Mouse (Mus musculus): Measurements from ENCODE around the gene Stra6.

The Stra6 gene

DNA sequence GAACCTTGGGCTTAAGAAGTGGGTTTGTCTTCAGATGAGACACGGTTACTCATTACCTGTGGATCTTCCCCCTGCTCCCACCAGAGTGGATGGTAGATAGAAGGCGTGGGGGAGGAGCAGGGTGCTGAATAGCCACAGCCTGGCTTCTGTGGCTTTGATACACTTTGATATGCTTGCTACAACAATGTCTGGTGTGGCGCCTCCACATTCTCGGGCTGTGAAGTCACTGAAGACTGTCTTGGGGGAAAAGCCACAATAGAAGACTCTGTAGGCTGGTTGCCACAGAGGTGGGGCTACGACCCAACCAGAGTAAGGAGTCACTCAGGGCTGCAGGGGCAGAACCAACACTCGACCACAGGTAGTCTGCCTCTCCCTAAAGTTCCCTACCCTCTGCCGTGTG, 68.1 kb downstream of the Stra6 start:
- DNase-seq (ENCODE audit: low spot score in 2 of 2): no peak

DNA sequence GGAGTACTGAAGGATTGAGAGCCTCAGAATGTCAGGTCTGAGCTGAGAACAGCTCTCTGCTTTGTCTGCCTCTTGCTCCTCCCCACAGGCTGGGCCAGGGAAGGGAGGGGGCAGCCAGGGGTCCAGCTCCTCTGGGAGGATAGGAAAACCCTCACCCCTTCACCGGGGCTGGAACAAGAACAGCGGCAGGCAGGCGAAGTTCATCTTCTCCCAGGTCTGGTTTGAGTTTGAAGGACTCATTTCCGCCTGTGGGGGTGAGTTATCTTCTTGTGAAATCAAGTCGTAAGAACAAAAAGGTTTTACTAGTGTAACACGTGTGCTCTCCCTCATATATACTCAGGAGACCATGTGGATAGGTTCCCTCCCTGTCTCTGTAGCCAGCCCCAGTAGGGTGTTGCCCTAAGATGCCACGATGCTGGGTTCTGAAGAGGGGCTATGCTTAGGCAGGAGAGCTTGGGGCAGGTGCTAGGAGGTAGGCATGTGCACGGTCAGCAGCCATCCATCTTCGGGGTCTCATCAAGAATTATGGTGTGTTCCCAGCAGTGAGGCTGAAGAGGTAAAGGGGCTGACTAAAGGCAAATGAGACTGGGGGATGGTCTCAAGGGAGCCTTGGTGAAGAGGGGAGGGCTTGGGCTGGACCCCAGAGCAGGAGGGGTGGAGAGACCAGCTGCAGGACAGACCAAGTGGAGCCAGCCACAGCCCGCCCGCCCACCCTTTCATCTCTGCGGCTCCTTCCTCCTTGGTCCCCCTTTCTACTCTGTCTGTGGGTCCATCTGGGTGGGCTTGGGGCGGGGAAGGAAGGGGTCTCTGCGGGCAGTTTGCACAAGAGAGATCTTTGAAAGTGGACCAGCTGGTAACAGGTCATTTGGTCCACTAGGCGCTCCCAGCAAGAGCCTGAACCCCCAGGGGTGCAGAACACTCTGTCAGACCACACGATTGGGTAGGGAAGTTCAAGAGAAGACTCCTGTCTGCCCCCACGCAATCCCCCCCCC, 70.6 kb downstream of the Stra6 start:
- DNase-seq (ENCODE audit: low spot score in 2 of 2): no peak

DNA sequence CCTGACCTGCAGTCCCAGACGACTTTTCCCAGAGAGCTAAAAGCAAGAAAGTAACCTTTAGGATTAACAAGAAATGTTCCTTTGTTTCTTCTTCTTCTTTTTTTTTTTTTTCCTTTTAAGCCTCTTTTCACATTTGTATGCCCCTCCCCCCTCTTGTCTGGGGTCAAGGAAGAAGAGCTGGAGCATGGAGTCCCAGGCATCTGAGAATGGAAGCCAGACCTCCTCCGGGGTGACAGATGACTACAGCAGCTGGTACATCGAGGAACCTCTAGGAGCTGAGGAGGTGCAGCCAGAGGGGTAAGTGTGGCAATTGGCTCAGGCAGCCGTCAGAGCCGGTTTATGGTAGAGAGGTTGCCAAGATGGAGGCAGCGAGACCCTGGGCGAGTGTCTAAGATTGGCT, 71.3 kb downstream of the Stra6 start:
- DNase-seq (ENCODE audit: low spot score in 2 of 2): no peak

DNA sequence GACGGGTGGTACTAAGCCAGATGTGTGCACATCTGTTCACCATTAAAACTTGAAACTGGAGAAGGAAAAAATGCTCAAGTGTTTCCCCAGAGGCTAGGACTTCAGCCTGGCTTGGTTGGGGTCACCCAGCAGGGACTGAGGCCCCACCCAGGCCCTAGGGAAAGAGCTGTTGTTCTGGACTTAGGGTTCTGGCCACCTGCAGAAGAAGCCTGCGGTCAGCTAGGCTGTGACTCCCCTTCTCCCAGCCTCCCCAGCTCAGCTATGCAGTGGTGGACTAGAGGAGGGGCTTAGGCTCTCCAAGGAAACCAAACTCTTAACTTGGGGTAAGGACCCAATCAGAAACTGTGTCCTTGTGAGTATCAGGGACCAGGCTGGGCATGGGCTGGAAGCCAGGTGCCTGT, 72.3 kb downstream of the Stra6 start:
- DNase-seq (ENCODE audit: low spot score in 2 of 2): no peak

DNA sequence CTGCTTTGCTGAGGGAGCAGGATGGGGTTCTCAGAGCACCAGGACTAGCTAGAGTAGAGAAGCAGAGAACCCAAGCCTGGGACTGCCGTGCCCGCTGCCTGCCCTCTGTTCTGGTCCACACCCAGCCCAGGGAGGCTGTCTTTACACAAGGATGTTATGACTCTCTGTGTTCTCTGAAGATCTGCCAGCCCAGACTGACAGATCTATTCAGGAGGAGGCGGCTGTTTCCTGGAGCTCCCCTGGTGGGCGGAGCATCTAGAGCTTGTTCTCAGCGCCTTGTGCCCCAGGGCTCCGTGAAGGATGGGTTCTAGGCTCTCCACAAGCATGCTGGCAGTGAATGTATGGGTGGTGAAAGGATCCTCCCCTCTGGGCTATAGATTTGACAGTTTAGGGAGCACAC, 76.4 kb downstream of the Stra6 start:
- peak in 1 of 2 experiments; percentile 32 for DNase-seq (ENCODE audit: low spot score in 2 of 2)

DNA sequence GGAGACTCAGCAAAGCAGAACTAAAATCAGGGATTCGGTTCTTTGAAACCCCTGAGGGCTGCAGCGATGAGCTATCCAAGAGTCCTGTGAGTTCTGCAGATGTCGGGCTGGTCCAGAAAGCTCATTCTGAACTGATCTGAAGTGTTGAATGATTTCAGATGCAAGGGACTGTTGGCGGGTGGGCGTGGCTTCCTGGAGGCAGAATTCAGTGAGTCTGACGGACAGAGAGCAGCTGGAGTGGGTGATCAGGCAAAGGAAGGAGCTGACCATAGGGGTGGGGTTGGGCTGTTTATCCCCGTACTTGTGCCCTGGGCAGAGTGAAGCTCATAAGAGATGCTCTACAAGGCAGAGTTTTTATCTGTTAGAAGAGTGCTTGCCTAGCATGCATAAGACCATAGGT, 79.8 kb downstream of the Stra6 start:
- DNase-seq (ENCODE audit: low spot score in 2 of 2): no peak

DNA sequence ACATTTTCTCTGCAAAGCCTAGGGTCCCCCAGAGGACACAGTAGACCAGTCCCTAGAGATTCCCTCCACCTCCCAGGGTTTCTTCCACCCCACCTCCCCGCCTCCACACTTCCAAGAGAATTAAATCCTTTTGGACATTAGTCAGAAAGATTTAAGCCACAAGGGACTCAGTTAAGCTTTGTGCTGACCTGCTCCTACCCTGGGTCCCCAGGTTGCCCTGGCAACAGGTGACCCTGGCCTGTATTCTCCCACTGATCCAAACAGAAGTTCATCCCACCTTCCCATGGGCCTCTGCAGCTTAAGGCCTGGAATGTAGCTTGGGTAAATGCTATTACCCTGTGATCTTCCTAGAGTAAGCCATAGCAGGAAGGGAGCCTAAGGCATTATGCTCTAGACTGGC, 81.1 kb downstream of the Stra6 start:
- DNase-seq (ENCODE audit: low spot score in 2 of 2): no peak

DNA sequence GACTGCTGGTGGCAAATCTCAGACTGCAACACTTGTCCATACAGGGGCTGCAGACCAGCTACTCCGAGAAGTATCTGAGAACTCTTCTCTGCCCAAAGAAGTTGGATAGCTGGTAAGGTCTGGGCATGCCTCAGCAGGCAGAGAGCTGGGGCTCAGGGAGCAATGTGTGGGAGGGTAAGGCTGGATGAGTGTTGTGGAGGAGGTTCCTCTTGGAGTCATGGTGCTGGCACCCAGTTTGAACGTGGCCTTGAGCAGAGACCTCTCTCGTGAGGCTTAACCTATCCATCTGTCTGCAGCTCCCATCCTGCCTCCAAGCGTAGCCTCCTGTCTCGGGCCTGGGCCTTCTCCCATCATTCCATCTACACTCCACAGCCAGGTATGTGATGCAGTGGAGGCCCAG, 81.8 kb downstream of the Stra6 start:
- no peak for DNase-seq (ENCODE audit: low spot score in 2 of 2)

DNA sequence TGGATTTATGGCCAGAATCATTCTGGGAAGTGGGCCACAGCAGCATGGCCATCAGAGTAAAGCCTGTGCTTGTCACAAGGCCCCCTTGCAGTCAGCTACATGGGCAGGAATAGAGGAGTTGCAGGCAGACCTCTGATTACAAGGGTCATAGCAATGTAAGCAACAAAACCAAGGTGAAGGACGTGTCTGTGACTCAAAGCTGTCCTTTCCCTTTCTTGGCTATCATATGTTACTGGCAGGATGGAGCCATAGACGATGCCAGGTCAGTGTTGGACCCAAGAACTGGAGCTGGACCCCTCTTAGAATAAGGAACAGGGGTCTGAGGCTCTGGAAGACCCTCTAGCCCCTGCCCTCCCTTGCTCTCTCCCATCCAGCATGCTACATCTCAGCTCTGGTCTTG, 85.2 kb downstream of the Stra6 start:
- DNase-seq (ENCODE audit: low spot score in 2 of 2): no peak

DNA sequence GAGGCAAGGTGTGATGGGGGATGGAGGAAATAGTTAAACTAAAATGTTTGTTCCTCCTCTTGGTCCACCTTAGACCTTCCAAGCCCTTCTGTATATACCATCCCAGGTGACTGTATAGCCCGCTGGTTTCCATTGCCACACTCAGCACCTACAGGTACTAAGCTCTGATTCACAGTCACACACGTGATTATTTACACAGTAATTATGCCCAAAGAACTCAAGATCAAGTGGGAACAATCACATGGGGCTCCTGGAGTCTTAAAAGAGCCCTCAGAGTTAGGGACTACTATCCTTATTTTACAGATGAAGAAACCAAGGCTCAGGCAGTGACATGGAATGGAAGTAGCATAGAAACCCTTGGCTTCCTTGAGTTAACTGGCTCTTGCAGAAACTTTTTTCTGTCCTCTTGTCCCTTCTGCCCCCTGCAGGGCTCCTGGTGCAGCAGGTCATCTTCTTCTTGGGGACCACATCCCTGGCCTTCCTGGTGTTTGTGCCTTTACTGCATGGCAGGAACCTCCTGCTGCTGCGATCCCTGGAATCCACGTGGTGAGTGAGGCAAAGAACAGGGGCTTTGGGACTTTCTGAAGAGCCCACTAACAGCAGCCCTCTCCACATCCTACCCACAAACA, 87.3 kb downstream of the Stra6 start:
- no peak for DNase-seq (ENCODE audit: low spot score in 2 of 2)

DNA sequence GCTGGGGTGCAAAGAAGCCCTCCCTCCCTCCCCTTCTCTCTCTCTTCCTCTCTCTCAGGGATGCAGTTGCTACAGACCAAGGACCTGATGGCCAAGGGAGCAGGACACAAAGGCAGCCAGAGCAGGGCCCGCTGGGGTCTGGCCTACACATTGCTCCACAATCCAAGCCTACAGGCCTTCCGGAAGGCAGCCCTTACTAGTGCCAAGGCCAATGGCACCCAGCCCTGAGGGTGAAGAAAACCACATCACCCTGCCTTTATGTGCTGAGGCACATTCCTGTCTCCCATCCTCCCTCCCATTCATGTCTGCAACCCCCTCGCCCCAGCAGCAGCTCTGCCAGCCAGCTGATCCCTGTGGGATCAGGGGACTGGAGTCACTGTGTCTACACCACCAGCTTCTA, 89.5 kb downstream of the Stra6 start:
- no peak for DNase-seq (ENCODE audit: low spot score in 2 of 2)

DNA sequence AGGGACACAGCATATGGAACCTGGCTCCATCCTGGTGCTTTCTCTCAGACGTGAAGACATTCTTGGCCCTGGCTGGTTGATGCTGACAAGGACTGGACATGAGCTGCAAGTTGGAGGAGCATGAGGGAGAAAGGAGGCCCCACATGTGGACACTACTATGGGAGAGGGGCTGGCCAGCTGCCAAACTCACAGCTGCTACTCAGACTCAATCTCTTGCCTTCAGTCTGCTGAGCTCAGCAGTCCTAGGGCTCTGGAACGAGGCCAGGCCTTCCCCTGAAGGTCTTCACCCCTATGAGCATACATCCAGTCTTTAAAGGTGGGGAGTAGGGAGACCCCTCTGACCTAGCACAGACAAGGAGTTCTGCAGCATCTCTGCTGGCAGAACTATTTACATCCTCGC, 91.8 kb downstream of the Stra6 start:
- no peak for DNase-seq (ENCODE audit: low spot score in 2 of 2)

DNA sequence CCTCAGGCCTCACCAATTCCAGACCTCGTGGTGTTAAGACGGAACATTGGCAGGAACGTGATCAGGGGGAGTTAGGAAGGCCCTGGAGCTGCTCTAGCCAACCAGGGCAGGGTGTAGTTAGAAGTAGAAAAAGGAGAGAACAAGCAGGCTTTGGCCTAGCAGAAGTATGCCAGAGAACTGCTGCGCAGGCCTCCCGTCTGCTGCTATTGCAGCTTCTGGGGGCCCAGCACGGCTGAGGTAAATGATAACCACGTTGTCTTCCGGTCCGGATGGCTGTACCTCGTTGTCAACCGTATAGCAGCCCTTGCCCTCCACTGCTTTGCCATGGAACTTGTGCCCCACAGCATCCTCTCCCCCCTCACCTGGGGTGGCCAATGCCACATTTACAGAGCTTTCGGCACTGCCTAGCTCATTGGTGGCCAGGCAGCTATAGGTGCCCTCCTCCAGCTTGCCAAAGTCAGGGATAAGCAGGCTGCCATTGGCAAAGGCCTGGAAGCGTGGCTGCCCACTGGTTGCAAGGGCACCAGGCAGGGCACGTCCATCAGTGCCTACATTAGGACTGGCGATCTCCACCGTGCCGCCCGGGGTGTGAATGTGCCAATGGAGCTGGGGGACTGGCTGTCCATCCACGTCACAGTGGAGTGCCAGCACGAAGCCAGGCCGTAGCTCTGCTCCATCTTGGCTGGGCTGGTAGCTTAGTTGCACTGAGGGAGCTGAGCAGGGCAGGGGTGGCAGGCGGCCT, 93.4 kb downstream of the Stra6 start:
- DNase-seq (ENCODE audit: low spot score in 2 of 2): no peak

DNA sequence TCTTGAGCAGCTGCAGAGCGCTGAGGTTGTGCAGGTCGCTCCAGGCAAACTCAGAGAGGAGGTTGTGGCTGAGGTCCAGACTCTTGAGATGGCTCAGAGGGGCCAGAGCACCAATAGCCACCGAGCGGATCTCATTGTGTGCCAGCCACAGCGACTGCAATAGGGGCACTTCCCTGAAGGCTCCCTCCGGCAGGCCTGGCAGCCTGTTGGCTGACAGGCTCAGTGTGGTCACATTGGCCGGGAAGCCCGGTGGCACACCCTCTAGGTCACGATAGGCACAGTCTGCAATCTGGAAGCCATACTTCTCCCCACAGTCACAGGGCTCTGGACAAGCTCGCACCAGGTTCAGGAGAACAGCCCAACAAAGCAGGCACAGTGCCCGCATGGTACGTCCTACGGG, 94.2 kb downstream of the Stra6 start:
- DNase-seq (ENCODE audit: low spot score in 2 of 2): no peak

DNA sequence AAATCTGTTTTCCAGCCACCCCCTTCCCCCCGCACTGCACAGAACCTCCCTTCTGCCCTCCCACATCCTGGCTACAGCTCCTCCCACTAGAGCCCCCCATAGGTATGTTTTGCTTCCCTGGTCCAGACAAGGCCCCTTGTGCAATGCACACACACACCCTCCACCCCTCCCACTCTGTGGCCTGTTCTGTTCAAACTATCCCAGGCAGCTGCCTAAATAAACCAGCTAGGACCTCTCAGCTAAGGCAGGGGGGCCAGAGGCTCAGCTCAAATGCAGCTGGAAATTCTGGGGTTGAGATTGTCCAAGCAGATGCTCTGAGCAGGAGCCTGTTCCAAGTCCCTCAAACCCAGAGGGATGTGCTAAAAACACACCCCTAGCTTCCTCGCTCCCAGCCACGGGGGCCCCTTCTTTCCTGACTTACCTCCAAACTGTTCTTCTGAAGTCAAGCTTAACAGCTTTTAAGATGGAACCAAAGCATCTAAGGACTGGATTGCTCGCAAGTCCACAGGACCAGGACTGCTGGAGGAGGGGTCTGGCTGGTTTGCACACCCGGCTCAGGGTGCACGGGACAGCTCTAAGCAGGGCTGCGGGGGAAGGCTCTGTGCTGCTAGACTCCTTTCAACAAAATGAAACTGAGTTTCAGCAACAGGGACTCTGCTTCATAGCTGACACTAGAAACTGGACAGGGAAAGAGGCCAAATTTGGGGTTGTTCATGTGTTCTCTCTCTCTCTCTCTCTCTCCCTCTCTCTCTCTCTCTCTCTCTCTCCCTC, 95.1 kb downstream of the Stra6 start:
- DNase-seq (ENCODE audit: low spot score in 2 of 2): no peak

DNA sequence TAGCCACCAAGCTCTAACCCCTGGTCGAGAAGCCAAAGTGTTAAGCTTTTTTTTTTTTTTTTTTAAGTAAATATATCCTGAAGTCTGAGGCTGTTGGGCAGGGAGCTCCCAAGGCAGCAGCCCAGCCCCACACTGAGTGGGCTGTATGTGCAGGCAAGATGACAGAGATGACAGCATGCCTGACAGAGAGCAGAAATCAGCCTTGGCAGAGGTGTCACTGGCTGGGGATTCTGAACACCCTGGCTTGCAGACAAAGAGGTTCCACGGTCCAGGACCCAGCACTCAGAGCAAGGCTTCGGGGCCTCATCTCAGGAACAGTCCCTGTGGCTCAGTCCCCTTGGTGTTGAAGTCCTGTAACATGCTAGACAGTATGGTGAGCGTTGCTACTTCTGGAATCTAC, 96.3 kb downstream of the Stra6 start:
- peak in 1 of 2 experiments; percentile 39 for DNase-seq (ENCODE audit: low spot score in 2 of 2)

DNA sequence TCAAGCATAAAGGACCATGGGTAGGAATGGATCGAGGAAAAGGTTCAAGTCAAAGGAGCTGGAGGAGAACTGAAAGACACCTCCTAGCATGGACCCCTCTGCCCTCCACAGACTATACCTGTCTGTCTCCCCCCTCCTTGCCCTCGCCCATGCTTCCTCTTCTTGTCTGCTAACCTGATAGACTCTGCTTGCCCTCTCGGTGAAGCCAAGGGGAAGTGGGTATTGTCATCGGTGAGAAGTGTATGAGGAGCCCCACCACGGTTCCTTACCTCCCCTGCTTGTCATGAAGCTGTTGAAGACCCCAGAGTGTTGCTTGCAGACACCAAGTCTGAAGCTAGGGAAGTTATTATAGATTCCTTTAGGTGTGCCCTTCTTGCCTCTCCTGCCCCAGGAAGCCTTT, 96.7 kb downstream of the Stra6 start:
- DNase-seq (ENCODE audit: low spot score in 2 of 2): no peak

DNA sequence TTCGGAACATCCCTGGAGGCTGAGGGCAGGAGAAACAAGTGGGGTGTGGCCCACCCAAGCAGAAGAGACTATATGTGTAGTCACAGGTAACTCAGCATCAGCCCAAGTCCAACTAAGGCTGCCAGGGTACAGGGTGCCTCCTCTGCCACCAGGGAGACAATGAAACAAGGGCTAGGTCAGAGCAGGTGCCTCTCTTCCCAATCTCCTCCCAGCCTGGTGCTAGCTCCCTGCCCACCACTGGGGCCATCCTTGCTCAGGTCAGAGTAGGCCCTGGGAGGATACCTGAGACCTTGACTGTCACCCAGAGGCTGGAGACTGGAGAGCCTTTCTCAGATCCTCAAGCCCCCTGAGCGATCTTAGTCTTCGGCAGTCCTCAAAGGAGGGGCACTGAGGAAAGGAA, 98.6 kb downstream of the Stra6 start:
- DNase-seq (ENCODE audit: low spot score in 2 of 2): no peak

DNA sequence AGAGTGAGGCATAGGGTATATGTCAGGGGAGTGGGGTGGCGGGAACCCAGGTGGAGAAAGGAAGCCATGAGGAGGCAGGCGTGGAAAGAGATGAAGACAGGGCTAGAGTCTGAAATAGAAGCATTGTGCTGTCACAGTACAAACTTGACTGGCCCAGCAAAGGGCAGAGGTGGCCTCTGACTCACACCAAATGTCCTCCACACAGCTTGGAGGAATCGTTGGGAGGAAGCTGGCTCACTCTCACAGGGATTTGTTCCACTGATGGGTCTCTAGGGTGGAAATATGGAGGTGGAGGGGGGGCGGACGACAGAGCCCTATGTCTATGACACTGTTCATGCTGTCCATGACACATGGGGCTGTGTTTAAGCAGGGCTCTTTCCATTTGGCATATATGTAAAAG, 99.6 kb downstream of the Stra6 start:
- no peak for DNase-seq (ENCODE audit: low spot score in 2 of 2)

DNA sequence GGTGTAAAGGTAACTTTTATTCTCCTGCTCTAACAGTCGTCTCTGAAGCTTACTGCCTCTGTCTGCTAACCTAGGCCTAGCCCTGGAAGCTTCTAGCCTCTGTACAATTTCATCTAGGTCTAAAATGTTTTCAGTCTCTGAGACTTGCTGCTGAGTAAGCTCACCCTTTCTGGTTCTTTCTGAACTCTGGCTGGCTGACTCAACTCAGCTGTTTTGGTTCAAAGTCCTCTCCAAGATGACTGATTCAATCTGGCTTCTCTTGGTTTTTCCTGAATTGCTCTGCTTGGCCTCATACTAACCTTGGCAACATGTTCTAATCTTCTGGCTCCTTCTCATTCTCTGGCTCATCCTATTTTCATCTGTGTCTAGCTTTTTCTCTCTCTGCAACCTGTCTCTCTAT, 102.2 kb downstream of the Stra6 start:
- DNase-seq (ENCODE audit: low spot score in 2 of 2): no peak

DNA sequence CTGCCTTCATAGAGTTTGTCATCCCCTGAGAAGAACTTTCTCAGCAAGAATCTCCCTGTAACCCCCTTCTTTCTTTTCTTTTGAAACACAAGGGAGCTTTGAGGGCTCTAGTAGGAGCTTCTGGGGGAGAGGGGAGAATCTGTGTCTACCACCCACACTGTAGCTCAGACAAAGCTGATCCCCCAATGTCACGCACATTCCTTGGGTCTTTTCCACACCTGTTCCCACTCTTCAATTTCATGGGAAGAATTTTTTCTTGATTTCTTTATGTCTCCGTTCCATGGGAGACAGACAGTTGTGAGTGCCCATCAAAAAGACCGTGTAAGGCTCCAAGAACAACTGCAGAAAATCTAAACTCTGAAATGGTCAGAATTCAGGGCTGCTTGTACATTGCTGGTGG, 105.3 kb downstream of the Stra6 start:
- DNase-seq (ENCODE audit: low spot score in 2 of 2): no peak

DNA sequence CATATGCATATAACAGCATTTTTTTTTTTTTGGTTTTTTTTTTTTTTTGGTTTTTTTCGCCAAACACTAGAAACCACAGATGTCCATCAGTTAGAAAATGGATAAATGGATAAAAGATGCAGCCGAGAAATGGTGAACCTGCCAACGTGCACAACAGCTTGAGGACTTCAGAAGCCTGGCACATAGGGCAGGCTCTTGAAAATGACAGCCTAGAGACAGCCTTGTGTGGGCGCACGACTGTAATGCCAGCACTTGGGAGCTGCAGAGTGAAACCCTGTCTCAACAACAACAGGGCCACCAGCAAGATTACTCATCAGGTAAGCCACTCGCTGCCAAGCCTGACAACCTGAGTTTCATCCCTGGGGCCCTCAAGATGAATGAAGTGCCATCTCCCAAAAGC, 105.8 kb downstream of the Stra6 start:
- no peak for DNase-seq (ENCODE audit: low spot score in 2 of 2)
